Mouse (Mus musculus) left cerebral cortex, postnatal 10 days (tissue): Measurements from ENCODE around the gene Fuk. TPM values are rescaled to one million over a fixed set of nuclear protein-coding genes. Genes with fewer than 3 reads are reported as not detected.
"Not testable (repeated sequence)": the region's sequence is repeated elsewhere in the genome, so short reads cannot be mapped to it uniquely, and the experiment has no call there.

Source experiments
- DNase-seq, 2 experiments: peaks; one replicate each; pipeline ENCODE4 v3.0.0; 2021 to 2022; ENCODE audit warnings: low spot score in 2 of 2, mixed read lengths in 1 of 2; ENCODE audit errors: extremely low spot score in 1 of 2
- intact Hi-C: fragments of 180-260 bp; cut with DNase I; formaldehyde crosslinking; loops from one replicate; pipeline ENCODE4 v1.15.1; 2025
- total RNA-seq, 2 experiments: library from RNA; stranded (reverse); gene quantifications; 2 replicates each; pipeline ENCODE4 v1.2.3; 2021

Fuk gene
- 10 to 100 TPM; 11.5 to 12.0 TPM for total RNA-seq

GRCm38 (mm10) chr8:110901839-110902578, at the start of gene Fuk:
Gene Fuk, minus strand, starts transcription at chr8:110902488.
- intact Hi-C loops: no loop called here

DNA sequence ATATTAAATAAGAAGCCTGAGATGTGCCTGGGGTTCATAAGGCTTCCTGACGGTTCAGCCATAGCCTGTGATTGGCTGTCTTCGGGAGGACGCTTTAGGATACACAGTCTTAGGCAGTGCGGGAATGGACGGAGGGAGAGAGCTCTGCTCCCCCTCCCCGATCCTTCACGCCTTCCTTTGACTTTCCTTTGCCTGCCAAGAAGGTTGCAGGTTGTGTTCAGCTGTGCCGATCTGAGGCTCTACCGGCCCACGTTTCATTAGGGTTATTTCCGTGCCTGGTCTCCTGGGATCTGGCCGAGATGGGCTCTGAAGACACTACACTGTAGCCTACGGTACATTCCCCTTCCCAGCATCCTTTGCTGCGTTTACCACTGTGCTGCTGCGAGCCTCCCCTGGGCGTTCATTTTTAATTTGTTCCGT, 47.8 kb upstream of the Fuk start:
- DNase-seq: peak in 1 of 2 experiments; percentile 67
- intact Hi-C loops: no loop called here

More at GRCm38 (mm10) chr8:110901839-110902578, at the start of gene Fuk:
- DNase-seq: peak; percentile 79 to 86

DNA sequence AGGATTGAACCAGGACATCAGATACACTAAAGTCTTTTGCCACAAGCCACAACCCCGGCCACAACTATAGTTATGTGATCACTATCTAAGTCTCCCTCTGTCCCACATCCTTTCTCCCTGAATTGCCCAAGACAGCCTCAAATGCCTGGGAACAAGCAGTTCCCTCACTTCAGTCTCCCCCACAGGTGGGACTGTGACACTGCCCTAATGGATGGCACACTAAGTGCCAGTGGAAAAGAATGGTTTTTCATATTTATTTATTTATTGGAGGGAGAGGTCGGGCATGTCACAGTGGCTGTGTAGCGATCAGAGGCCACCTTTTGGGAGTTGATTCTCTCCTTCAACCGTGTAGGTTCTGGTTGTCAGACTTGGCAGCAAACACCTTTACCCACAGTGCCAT, 43.4 kb upstream of the Fuk start:
- intact Hi-C loops: no loop called here
- no peak for DNase-seq

GRCm38 (mm10) chr8:110944276-110944876, 42.1 kb upstream of the Fuk start:
- intact Hi-C loops: no loop called here
- DNase-seq: no peak

DNA sequence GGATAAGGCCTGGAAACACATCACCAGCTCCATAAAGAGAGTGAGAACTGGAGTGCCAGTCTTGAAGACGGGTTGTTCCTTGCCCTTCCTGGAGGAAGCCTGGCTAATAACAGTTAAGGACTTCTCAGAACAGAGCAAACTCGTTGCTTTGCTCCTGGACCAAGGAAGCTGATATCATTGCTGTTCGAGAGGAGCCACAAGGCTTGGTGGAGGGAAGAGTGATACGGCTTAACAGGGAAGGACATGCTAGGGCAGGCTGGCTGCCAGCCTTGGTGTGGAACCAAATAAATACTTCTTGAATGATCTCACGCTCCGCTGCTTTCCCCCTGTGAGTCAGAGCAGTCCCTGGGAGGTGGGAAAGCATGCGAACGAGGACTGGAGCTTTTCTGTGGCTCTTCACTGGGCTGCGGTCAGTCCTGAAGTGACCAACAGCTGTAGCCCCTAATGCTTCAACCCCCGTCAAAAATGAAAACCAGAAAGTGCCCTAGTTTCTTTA, 39.2 kb upstream of the Fuk start:
- DNase-seq: peak in 1 of 2 experiments; percentile 70
- intact Hi-C loops: no loop called here

DNA sequence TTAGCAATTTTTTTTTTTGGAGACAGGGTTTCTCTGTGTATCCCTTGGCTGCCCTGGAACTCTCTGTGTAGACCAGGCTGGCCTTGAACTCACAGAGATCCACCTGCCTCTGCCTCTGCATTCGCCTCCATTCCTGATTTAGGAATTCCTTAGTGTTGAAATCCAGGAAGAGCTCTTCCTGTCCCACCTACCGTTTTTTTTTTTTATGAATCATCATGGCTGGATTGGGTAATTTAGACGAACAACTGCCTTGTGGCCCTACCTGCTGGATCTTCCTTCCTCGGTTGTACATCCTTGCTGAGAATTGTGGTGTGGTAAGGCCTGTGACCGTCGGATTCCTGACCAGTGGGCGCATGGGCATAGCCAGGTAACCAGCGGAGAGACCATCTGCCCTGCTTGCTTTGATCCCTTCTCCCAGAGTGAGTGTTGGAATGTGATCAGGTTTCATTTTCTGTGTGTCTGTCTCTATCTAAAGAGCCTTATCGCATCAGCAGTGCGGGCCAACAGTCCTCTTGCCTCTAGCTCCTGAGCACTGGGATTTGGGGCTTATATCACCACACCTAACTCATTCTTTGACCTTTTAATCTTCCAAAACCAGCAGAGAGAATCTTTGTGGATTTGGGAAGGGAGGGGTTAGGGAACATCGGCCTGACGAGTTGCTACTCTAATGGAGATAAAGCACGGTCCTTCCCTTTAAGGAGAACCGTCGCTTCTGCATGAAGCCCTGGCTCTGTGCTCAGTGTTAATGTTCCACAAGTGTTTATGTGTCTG, 38.6 kb upstream of the Fuk start:
- DNase-seq: no peak
- intact Hi-C loops: no loop called here

DNA sequence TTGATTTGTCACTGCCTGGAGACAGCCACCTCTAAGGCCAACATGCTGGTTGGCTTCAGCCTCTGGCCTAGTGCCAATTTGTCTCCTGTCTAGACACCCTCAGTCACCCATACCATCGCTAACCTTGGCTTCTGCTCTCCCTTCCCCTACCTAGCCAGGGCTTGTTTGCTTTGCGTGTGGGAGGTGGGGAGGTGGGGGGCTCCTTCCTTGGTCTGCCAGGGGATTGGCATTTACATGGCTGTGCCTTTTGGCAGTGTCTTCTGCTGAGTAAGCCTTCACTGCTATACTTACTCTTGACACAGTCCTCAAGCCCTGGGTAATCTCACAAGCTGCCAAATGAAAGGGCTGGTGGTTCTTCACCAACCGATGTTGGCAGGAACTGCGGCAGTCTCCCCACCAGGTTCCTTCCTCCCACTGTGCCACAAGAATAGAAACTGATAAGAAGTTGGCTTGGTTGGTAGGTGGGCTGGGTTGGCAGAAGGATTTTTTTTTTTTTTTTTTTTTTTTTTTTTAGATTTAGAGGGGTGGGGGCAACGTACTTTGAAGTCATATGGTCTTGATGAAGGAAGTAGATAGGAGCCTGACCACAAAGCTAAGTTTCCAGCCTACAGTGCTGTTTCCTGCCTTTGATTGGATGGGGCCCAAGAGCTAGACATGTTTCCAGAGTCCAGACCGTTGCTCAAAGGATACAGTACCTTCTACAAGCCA, 36.7 kb upstream of the Fuk start:
- peak; percentile 64 to 68 for DNase-seq
- intact Hi-C loops: no loop called here

DNA sequence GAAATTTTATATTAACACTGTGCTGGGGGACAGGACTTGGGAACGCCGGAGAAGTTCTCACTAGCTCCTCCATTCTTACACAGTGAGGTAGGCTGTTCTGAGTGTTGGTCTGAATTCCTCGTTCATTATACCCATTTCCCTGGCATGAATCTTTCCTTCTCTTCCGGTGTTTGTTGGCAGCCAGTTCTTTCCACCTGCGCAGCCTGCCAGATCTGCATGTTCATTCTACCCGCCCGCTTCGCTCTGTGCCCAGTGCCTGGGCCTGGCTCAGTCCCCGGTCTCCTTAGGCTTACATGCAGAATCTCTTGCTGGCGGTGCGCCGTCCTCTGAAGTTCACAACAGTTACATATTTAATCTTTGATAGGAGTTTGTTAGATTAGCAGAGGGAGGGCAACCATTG, 33.9 kb upstream of the Fuk start:
- intact Hi-C loops: no loop called here
- peak in 1 of 2 experiments; percentile 23 for DNase-seq

DNA sequence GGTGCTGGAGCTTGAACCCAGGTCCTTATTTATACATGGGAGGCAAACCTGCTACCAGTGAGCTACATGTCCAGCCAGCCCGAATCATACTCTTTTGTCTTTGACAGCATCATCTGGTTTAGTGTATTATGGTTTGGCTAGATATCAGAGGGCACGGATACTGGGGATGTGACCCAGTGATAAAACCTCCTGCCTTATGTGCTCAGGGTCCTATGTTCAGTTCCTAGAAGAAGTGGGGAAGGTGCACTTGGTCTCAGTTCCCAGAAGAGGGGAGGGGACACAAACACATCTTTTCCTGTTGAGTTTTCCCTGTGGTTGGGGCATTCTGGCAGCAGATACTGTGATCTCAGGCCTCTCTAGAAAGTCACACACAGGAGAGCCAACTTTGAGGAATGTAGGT, 31.0 kb upstream of the Fuk start:
- intact Hi-C loops: no loop called here
- no peak for DNase-seq

- intact Hi-C loops: no loop called here
- DNase-seq: no peak
Measured at GRCm38 (mm10) chr8:110932444-110932843, 30.2 kb upstream of the Fuk start.

DNA sequence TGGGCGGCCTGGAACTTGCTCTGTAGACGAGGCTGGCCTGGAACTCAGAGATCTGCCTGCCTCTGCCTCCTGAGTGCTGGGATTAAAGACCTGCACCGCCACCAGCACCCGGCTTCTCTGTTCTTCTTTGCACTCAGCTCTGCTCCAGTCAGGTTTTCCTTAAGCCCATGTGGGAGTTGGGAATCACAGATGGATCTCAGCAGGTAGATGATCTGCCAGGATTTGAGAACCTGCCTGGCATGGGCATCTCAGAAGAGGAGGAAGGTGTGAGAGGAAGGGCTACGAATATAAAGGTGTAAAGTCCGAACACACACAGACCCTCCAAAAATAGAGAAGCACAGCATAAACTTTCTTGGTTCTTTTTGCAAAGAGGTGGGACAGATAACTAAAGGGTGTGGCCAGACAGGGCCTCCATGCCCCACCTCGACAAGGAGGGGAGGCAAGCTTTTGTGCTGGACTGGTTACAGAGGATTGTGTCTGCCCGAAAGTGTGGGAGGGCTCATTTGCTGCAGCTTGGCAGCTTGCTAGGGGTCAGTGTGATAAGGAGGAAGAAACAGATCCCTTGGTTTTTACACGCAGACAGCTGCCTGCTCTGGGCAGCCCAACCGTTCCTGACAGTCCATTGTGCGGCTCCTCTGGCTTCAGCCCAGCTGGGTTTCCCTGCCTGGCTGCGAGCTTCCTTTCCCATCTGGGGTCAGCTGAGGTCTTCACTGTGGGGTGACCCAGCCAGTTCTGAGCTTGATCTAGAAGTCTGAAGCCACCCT, 29.1 kb upstream of the Fuk start:
- DNase-seq: peak in 1 of 2 experiments; percentile 83

DNA sequence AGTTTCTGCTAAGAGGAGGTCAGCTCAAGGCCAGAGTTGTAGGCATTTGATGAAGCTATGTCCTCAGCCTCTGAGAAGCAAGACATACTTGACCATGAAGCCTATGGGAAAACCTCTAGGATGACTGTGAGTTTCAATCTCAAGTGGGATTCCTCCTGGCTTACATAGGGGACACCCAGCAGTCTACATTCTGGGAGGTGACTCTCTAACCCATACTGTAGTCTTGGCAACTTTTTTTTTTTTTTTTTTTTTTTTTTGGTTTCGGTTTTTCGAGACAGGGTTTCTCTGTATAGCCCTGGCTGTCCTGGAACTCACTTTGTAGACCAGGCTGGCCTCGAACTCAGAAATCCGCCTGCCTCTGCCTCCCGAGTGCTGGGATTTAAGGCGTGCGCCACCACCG, 27.4 kb upstream of the Fuk start:
- DNase-seq, intact Hi-C loops: not testable (repeated sequence)

More for the DNA sequence above, 29.1 kb upstream of the Fuk start:
- intact Hi-C loops: no loop called here

GRCm38 (mm10) chr8:110929066-110929465, 26.8 kb upstream of the Fuk start:
- intact Hi-C loops: no loop called here
- DNase-seq: no peak

- intact Hi-C loops: no loop called here
- no peak for DNase-seq
Measured at GRCm38 (mm10) chr8:110928435-110928834, 26.1 kb upstream of the Fuk start.

GRCm38 (mm10) chr8:110926690-110927089, 24.4 kb upstream of the Fuk start:
- no peak for DNase-seq
- intact Hi-C loops: no loop called here

GRCm38 (mm10) chr8:110925691-110926140, 23.4 kb upstream of the Fuk start:
- intact Hi-C loops: no loop called here
- no peak for DNase-seq

DNA sequence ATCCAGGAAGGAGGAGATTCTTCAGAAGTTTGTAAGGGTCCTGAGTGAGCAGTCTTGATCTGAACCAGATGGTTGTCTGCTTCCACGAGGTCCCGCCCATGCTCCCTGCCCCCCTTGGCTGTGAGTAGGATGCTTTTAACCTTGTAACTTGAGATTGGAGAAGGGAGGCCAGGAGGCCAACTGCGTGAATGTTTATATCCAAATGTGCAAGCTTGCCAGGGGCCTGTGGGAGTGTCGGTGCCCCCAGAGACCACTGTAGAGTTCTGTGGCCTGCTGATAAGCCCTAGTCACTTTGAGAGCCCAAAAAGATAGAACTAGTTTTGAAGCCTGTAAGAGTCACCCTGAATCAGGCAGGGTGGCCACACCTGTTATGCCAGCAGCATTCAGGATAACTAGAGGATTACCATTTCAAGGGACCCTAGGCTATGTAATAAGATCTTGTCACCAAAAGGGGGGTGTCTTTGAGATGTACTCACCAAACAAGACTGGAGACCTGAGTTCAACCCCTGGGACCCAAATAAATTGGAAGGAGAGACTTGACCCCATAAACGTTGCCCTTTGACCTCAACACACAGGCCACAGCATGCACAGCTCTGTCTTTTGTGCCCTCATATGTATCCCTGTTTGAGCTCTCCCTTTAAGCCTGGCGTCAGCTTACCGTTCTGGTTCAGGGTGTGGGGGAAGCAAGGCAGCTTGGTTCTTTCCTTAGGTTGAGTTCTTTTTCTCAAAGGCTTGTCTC, 19.4 kb upstream of the Fuk start:
- intact Hi-C loops: no loop called here

More for the DNA sequence above, 19.4 kb upstream of the Fuk start:
- peak in 1 of 2 experiments; percentile 66 for DNase-seq
